Mouse (Mus musculus): ENCODE results near the gene Plpp4.

DNA sequence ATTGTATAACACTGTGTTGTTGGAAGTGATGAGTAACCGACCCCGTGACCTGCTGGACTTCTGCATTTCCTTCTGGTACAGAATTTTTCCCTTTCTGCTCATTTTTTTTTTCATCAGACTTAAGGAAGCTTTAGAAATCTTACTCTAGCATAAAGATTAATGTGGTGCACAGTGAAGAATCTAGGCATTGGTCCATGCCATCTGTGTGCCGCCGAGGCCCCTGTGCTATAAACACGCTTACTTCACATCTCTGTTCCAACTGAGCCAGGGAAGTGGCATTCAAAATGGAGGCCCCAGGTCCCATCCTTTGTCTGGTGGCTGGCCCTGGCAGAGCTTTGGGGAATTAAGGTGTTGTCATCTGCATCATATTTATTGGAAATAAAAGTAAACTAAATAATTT is 44.8 kb downstream of the Plpp4 start:
- TF ChIP-seq GATA1 (IDR thresholded peaks at IDR 0.05; ENCODE audit: borderline replicate concordance, low read length) (no peak), FLI1 (IDR thresholded peaks at IDR 0.05; ENCODE audit: low read length) (no peak)
